Mouse (Mus musculus) c-Kit-negative CD71-positive TER-119-positive erythroid progenitor cells, embryonic 14.5 days (primary cell): ENCODE results near the gene Ralgds.

ENCODE experiments used
- DNase-seq: peaks from one replicate; pipeline ENCODE4 v3.0.0-alpha.2; 2013; ENCODE audit warnings: low read depth, low spot score

Ralgds gene

DNA sequence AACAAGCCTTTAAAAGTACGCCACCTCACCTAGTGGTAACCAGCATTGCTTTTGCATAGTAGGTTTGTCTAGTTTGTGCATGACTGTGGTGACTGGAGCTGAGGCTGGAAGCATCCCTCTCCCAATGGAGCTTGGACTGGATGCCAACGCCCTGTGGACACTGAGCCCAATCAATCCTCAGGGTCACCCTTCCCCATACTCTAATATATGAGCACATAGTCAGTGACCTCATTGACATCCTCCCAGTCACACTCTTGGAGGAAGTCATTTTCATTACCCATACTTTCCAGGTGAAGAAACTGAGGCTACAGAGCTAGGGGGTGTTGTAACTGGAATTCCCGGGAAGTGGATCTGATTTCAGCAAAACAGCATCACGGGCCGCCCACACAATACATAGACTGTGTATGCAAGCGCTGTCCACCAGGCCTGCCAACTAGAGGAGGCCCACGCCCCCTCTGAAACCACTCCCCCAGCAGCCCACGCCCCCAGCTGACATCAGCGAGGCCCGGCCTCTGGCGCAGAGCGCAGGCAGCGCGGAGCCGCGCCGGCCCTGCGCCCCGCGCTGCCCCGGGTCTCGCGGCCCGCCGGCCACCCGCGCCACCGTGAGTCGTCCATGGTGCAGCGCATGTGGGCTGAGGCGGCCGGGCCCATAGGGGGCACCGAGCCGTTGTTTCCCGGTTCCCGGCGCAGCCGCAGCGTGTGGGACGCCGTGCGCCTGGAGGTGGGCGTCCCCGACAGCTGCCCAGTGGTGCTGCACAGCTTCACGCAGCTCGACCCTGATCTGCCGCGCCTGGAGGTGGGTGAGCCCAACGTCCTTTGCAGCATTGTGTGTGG, 20.2 kb downstream of the Ralgds start:
- DNase-seq, result no peak

- DNase-seq, result no peak
These were observed 21.0 kb downstream of the Ralgds start for GRCm38 (mm10) chr2:28533901-28534435.

DNA sequence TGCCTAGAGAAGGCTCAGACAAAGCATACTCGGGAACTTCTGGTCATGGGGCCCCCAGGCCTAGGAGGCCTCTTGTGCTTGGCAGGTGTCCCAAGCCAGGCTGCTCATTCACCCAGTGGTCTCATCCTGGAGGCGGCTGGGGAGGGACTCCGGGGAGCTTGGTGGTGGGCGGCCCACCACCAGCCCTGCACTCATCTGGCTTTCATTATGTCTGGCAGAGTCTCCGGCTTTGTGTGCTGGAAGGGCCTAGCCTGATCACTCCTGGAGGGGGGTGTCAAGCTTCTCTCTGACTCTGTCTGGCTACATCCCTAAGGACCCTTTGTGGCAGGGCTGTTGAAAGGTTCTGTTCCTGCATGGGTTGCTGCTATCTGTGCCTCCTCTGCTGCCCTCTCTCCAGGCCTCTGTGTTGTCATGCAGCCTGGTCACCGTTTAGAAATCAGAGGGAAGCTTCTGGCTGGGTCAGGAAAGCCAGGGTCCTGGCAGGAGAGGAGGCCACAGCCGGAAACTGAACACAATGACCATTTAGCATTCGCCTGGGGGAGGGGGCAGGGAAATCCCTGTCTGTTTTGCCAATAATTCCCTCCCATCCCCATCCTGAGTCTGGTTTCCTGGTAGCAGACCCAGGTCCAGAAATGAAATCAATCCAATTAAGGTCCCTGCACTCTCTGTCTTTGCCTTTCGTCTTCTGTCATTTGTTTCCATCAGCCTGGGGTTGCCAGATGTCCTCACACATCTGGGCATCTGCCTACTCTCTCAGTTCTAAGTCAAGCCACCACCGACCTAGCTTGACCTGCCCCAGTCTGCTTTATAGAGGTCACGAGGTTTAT, 21.7 kb downstream of the Ralgds start:
- DNase-seq, result no peak

DNA sequence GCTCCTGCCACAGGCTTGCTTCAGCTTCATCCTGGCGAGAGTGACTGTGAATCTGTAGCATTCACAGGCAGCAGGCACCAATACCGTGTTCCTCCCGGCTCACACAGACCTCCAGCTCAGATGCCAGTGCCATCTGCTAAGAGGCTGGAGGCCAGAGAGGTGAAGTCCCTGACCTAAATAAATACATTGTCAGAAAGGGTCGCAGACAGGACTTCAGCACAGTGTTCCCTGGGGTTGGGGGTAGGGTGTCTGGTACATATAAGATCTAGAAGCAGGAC, 22.3 kb downstream of the Ralgds start:
- no peak for DNase-seq

DNA sequence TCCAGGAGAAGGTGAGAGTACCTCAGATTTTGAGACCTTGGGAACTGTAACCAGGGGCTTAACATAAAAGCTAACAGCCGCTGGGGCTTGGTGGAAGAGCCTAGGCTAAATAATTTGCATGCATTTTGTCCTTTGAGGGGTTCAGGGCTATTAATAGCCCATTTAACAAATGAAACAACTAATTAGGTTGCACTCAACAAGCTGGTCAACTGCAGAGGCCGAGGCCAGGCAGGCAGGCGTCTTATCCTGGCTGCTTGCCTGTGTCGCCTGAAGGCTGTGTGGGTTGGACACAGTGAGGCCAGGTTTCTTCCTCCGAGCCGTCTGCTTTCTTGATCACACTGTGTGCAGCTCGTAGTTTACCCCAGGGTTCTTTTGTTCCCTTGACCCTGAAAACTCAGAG, 22.7 kb downstream of the Ralgds start:
- no peak for DNase-seq

DNA sequence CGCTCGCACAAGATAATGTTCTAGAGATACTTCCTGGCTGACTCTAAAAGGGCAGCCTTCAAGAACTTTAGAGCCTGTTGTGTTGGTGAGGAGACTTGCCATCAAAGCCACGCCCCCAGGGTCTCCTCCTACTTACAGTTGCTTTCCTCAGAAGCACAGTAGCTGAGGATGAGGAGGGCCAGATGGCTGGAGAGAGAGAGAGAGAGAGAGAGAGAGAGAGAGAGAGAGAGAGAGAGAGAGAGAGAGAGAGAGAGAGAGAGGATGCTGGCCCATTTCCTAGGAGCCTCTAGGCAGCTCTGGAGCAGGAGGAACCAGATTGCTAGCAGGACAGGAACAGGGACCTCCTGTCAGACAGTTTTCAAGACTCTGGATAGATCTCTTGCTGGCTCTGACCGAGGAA, 23.2 kb downstream of the Ralgds start:
- DNase-seq, result no peak

GRCm38 (mm10) chr2:28536766-28537633, 24.1 kb downstream of the Ralgds start:
- DNase-seq, result no peak

DNA sequence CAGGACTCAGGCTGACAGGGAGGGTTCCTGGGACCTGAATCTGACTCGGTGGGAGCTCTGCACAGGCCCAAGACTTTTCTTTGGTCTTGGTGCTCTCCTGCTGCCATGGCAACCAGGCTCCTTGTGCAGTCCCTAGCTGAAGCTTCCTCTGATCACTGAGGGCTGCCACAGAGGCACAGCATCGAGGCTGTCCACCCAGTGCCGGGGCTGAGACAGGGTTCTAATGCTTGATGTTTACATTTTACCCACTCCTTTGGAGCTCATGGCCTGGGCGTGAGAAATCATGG, 24.7 kb downstream of the Ralgds start:
- no peak for DNase-seq

DNA sequence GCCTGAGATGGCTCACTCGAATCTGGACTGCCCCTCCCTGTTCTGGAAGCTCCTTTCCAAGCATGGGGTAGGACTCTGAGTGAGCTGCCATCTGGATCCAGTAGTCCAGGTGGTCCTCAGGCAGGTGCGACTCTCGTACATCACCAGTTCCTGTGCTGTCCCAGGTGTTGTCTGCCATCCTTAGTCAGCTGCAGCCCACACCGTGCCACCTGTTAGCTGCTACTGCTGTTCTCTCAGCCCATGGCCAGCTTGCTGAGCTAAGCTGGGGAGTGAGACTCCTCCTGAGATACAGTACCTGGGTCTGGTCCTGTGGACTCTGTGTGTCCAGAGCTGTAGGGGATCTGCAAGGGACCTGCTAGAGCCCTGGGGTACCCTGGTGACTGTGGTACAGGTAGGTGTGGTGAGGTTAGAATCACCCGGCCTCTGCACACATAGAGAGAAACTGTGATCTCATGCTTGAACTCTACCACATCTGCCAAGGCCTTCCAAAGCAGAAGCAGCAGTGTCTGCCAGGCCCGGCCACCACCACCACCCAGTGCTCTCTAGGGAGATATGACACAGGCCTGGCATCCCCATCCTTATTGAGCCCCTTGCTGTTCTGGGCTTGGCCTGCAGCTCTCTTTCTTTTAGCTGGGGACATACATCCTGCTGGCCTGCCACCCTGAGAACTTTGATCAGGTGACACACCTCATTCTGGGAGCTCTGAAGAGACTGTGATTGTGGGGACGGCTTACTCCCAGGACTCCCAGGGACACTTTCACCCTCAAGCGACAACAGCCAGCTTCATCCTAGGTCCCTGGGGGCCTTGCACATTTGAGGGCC, 25.3 kb downstream of the Ralgds start:
- no peak for DNase-seq

GRCm38 (mm10) chr2:28538817-28539128, 25.8 kb downstream of the Ralgds start:
- DNase-seq, result no peak

GRCm38 (mm10) chr2:28539206-28539605, 26.3 kb downstream of the Ralgds start:
- no peak for DNase-seq

- DNase-seq, result no peak
These were observed 27.0 kb downstream of the Ralgds start for GRCm38 (mm10) chr2:28539949-28540348.

GRCm38 (mm10) chr2:28540587-28541227, 27.8 kb downstream of the Ralgds start:
- DNase-seq, result no peak

DNA sequence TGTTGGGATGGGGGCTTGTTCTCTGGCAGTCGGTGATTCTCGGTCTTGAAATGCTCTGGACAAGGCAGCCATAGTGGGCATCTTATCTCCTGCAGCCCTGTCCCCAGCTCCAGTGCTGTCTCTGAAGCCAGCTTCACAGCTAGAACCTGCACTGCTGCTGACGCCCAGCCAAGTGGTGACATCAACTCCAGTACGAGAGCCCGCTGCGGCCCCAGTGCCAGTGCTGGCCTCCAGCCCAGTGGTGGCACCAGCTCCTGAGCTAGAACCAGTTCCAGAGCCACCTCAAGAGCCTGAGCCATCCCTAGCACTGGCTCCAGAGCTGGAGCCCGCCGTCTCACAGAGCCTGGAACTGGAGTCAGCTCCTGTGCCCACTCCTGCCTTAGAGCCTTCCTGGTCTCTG, 31.0 kb downstream of the Ralgds start:
- no peak for DNase-seq

DNA sequence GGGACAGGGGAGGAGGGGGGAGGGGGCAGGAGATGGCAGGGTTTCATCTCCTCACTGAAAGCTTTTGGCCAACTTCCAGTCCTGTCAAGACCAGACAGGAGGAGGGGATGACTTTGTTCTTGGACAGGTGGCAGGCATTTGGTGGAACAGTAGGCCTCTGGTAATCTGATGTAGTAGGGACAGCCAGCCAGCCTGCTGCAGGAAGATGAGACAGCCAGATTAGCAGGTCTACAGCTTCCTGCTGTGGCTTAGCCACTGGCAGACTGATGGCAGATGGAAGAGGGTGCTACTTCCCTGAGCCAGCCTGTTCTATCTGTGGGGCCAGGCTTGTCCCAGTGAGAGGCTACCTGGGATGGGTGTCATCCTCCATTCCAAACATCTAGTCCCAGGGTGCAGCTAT, 33.1 kb downstream of the Ralgds start:
- DNase-seq, result no peak

GRCm38 (mm10) chr2:28546560-28546959, 33.6 kb downstream of the Ralgds start:
- no peak for DNase-seq

GRCm38 (mm10) chr2:28547237-28548172, 34.6 kb downstream of the Ralgds start:
- DNase-seq, result peak; percentile 55

- DNase-seq, result no peak
These were observed 36.2 kb downstream of the Ralgds start for GRCm38 (mm10) chr2:28549157-28549556.

- no peak for DNase-seq
These were observed 39.4 kb downstream of the Ralgds start for GRCm38 (mm10) chr2:28552301-28552700.

- DNase-seq, result no peak
These were observed 44.5 kb downstream of the Ralgds start for GRCm38 (mm10) chr2:28557452-28557851.
